Mouse (Mus musculus) common myeloid progenitor, adult 5-6 weeks (primary cell): ENCODE measurements around the gene Ccdc162. TPM values are rescaled to one million over a fixed set of nuclear protein-coding genes. Genes with fewer than 3 reads are reported as not detected.
"Not testable (repeated sequence)": the region's sequence is repeated elsewhere in the genome, so short reads cannot be mapped to it uniquely, and the experiment has no call there.

ENCODE experiments used
- ATAC-seq: replicated peaks from 2 replicates; pipeline ENCODE4 v1.8.0; 2016; ENCODE audit warnings: low read depth, mild to moderate bottlenecking, moderate TSS enrichment, inconsistent platforms; ENCODE audit not compliant: poor library complexity, severe bottlenecking
- total RNA-seq: library from RNA; stranded (forward); fragments of 200-1000, 187-1606 nt; gene quantifications from 2 replicates; pipeline ENCODE4 v1.2.3, GENCODE M21; 2017

The Ccdc162 gene
- total RNA-seq, 1 experiment from 2014 or later: not detected

- no peak for ATAC-seq
These were observed 7.1 kb downstream of the Ccdc162 start for GRCm38 (mm10) chr10:41709341-41709740.

DNA sequence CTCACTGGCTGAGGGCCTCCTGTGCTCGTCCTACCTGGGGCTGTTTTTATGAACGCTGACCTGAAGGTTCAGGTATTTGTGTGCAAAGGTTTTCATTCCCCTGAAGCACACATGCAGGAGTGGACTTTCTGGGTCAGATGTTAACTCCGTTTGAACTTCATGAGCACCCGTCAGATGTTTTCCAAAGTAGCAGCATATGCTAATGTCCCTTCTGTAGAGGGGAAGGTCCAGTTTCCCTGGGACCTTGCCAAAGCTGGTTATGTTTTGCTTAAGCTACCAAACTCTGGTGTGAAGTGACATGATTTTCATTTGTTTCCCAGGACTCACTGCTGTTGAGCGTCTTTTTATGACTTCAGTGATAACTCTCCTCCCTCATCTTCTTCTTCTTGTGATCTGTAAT is 16.8 kb downstream of the Ccdc162 start:
- ATAC-seq: no peak

GRCm38 (mm10) chr10:41697040-41697439 is 19.4 kb downstream of the Ccdc162 start:
- ATAC-seq: no peak

DNA sequence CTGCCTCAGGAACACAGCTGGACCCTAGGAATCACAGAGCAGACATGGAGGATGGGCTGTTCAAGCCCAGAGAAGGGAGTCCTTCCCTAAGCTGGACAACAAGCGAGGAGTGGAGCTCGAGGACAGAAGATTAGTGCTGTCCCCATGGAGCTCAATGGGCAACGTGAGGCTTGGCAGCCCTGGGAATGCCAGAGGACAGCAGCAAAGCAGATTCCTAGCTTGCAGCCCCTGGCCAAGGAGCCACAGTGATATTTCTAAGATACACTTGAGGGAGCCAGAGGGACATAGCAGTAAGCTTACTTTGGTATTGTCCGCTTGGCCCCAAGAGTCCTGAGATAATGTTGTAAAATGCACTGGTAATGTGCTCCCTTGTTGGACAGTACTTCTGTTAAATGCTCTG is 25.5 kb downstream of the Ccdc162 start:
- no peak for ATAC-seq

- peak; percentile 97 for ATAC-seq
These were observed 26.2 kb downstream of the Ccdc162 start for GRCm38 (mm10) chr10:41689941-41690887.

DNA sequence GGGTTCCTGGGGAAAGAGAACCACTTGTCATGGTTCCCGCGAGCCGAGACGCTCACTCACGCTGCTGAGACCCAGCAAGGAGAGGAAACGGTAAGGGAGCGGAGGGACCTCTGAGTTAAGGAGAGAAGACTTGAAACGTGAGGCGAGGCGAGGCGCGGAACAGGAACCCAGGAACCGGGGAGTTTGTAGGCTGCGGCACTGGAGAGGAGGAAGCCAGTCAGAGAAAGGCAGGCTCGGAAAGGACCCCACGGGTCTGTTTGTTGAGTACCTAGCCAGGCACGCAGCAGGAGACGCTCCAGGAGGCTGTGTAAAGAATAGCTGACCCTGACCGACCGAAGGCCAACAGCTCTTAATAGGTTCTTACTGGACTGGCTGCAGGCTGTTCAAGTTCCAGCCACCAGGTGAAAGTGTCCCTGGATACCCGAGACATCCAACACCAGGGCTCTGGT is 31.9 kb downstream of the Ccdc162 start:
- peak; percentile 54 for ATAC-seq

DNA sequence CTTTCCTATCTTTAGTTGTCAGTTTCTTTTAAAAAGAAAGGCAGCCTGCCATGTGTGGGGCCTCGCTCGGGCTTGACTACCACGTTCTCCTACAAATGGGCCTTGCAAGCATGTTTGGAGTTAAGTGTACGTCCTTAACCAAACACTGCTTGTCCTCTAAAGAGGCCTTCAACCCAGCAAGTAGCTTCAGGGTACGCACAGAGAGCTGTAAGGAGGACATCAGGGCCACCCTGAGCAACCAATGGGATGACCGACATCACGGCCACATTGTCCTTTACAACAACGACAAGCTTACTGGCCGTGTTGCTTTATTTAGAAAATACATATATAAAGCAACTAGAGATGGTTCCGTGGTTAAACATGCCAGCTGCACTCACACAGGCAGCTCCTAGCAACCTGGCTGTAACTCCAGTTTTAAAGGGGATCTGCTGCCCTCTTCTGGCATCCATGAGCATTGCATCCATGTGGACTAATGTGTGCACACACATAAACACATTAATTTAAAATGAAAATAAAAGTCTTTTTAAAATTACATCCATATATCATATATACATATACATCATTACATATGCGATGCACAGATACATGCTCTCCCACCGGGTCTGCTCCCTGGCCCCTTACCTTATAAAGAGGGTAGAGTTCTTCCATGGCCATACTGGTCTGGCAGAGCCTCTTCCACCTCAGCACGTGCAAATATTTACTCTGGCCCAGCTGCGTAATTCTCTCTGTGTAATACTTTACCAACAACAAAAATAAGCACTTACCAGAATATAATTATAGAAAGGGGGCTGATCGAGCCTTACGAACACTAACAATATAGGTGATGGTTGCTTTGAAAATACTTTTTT is 33.7 kb downstream of the Ccdc162 start:
- ATAC-seq: peak; percentile 85

GRCm38 (mm10) chr10:41678746-41679360 is 37.6 kb downstream of the Ccdc162 start:
- peak; percentile 80 for ATAC-seq

DNA sequence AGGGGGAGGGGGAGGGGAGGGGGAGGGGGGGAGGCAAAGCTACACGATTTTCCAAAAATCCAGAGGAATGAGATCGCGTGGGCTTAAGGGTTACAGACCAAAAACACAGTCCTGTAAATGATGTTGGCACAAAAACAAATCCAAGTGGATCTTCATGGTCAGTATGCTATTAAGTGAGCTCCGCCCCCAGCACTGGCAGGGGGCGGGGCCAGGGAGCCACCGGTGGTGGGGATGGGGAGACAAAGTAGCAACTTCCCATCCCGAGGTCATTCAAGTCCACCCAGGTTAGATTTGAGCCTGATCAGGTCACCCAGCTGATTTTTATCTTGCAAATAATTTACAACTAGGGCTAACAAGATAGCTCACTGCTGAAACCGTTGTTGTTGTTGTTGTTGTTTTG is 39.0 kb downstream of the Ccdc162 start:
- no peak for ATAC-seq

DNA sequence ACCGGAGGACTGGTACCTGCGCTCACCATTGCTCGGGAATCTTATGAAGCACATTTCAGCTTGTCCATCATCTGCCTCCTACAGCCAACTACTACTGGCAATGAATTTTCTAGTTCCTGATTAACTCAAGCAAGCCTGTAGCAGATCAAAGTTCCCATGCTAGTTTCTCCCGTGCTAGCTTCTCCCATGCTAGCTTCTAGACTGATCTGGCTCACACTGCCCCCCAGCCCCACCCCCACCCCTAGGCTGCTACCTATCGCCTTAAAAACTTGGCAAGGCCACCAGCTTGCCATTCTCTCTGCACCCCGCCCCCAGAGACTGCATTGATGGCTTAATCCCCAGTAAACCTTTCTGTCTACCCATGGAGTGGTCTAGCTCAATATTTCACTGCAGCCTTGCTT is 39.8 kb downstream of the Ccdc162 start:
- ATAC-seq: no peak

DNA sequence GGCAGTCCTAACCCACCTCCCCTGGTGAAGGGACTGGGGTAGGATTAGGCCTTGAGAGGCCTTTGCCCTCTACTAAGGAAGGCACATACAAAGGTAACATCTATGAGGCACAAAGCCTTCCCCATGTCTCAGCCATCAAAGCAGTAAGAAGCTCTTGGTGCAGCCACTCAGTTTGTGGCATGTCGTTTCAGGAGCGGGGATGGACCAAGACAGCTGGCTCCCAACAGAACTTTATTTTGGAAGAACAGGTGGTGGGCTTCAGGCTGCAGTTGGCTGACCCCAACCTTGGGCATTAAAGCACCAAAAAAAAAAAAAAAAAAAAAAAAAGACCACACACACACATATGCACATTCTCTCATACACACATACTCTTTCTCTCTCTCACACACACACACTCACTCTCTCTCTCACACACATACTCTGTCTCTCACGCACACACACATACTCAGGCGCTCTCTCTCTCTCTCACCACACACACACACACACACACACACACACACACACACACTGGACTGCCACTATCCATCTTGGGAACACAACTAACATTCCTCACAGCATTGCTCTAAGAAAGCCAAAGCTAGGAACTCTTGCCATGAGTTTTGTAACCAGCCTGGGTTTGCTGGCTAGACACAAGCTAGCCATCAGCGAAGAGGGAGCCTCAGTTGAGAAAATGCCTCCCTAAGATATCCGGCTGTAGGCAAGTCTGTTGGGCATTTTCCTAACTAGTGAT is 40.4 kb downstream of the Ccdc162 start:
- no peak for ATAC-seq

DNA sequence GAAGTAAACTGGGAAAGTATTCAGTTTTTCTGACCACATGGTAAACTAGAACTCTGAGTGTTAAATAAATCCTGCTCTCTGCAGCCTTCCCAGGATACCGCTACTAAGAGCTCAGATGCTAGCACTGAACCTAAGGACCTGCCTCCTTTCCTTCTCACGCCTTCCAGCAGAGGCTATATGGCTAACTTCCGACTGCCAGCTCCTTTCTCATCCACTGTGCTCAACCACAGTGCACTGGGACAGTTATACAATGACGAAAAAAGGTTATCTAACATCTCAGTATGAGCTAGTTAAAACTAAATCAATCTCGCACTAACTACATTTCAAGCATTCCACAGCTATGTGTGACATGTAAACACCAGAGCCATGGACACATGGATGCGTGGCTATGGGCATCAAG is 41.2 kb downstream of the Ccdc162 start:
- ATAC-seq: no peak

DNA sequence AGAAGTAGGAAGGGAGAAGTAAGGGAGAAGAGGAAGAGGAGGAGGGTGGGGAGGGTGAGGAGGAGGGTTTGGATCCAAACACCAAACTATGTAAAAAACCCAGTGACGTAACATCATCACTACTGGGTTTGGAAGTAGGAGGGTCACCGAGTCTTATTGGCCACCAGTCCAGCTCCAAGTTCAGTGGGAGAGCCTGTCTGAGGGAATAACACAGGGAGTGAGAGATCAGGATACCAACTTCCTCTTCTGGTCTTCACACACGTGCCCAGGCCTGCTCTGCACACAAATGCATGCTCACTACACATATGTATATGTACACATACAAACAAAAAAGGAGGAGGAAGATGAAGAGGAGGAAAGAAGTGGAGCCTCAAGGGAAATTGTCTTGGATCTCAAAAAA is 42.1 kb downstream of the Ccdc162 start:
- ATAC-seq: no peak

DNA sequence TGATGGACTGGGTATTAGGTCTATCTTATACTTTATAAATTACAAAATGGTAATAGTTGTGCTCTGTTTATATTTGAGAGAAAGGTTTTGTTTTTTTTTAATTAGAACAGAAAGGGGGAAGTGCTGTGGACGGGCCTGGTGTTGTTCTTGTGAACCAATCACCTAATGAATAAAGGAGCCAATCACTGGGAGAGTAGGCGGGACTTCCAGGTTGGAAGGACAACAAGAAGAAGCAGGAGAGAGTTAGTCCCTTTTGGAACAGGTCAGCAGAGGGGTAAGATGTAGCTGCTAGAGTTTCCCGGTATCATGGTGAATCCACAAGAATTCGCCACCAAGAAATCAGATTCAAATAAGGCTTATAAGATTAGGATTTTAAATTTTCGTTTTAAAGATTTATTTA is 46.2 kb downstream of the Ccdc162 start:
- no peak for ATAC-seq

- ATAC-seq: peak; percentile 81
These were observed 50.9 kb downstream of the Ccdc162 start for GRCm38 (mm10) chr10:41665498-41665897.

DNA sequence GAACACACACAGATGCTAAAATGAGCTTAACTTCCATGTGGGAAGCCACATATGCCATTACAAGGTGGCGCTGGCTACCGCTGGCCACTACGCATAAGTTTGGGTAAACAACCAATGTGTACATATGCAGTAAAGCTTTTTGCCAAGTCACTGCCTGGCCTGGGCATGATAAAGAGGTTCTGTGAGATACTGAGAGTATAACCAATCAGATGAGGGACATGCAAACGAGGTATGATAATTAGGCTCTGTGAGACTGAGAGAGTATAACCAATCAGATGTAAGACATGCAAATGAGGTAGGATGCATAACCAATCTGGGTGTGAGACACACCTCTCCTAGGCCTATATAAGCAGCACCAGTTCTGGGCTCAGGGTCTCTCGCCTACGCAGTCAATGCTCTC is 56.8 kb downstream of the Ccdc162 start:
- not testable (repeated sequence) for ATAC-seq

DNA sequence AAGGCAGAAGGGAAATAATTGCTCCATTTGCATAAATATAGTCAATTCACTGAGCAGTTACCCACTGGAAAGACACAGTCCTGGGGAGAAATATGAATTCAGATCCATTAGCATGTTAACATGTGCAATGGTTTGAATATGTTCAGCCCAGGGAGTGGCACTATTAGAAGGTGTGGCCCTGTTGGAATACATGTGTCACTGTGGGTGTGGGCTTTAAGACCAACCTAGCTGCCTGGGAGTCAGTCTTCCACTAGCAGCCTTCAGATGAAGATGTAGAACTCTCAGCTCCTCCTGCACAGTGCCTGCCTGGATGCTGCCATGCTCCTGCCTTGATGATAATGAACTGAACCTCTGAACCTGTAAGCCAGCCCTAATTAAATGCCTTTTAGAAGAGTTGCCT is 60.8 kb downstream of the Ccdc162 start:
- not testable (repeated sequence) for ATAC-seq

GRCm38 (mm10) chr10:41652988-41653387 is 63.4 kb downstream of the Ccdc162 start:
- ATAC-seq: no peak

DNA sequence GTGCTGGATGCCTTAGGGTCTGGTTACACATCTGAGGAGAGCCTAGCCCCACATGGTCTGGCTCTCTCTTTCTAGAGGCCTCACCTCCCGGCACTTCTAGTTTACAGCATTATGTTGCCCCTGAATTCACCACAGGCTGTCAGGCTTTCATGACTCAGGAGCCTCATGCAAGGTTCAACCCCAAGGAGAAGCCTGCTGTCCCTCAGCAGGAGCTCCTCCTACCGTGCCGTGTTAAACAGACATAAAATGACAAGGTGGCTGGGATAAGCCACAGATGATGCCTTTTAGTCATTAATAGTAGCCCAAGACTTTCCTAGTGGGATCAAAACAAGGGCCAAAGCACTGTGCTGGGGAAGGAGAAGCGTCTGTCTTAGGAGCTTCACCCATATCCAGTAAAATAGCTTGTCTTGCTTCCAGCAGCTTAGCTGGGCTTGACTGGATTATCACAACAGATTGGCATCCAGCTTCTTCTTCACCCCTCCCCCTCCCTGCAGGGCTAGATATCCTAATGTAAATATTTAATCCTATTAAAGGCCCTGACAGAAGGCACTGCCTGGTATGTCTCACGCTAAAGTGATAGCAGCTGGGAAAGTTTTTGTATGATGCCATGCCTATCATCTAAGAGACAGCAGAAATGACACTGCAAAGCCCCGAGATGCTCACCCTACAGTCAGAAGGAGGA is 64.2 kb downstream of the Ccdc162 start:
- no peak for ATAC-seq
